Mouse (Mus musculus): Measurements from ENCODE around the gene Fmod.

DNA sequence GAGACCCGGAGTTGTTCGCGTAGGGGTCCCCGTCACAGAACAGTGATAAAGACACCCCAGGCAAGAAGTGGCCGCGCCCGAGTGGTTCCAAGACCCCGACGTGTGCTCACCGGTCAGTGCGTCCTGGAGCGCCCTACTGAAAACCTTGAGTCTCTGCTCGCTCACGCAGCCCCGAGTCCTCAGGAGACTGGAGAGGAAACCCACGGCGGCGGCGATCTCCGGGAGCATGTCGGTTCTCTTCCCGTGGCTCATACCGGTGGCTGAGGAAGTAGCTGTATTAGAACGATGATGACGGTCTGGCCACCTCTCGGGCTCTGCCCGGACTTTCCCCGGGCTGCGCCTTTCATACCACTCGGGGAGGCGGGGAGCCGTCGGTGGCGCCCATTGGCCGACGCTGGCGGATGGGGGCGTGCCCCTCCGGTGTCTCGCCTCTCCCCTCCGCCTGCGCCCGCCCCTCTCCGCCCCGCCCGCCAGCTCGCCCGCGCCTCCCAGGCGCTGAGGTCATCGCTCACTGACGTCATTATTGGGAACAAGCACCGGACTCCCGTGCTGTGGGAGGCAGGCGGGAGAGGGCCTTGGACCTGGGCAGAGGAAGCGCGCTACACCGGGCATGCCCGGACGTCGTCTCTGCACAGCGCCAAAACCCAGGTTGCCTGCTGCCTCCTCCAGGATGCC is 41.9 kb downstream of the Fmod start, which contains the start of gene Btg2:
- TF ChIP-seq CTCF (conservative IDR thresholded peaks at IDR 0.05; ENCODE audit: low read length) = no peak
- no peak for TF ChIP-seq POU5F1 (IDR thresholded peaks at IDR 0.05; ENCODE audit: borderline replicate concordance, low read length)
